Mouse (Mus musculus) CH12.LX (cell line): ENCODE results near the gene Begain. TPM values are rescaled to one million over a fixed set of nuclear protein-coding genes. Genes with fewer than 3 reads are reported as not detected.

Experiments used
- DNase-seq: peaks from one replicate; pipeline ENCODE4 v3.0.0-alpha.2; 2013; ENCODE audit errors: extremely low read depth
- H3K27ac ChIP-seq: 2 replicates; pipeline ENCODE4 v1.5.1; 2012; ENCODE audit warnings: low read depth, mild to moderate bottlenecking, control low read depth, moderate library complexity; ENCODE audit not compliant: insufficient read depth
- H3K27me3 ChIP-seq: replicated peaks from 2 replicates; pipeline ENCODE3; 2012; ENCODE audit warnings: inconsistent platforms
- H3K36me3 ChIP-seq, 2 experiments: replicated peaks in 1 of 2; 2 replicates each; pipeline versions ENCODE3 to v1.6.1; 2012; ENCODE audit warnings: inconsistent platforms in 1 of 2, low read length in 1 of 2, mild to moderate bottlenecking in 1 of 2, mixed read lengths in 1 of 2, moderate library complexity in 1 of 2; ENCODE audit not compliant: control insufficient read depth in 1 of 2, insufficient read depth in 1 of 2
- H3K4me1 ChIP-seq, 2 experiments: 2 replicates each; pipeline ENCODE4 v1.6.1; 2012; ENCODE audit warnings: inconsistent platforms in 1 of 2, moderate library complexity in 1 of 2; ENCODE audit not compliant: insufficient read depth in 2 of 2, control insufficient read depth in 1 of 2
- H3K4me2 ChIP-seq: 2 replicates; pipeline ENCODE4 v1.6.1; 2012; ENCODE audit warnings: low read depth, mild to moderate bottlenecking, control low read depth; ENCODE audit not compliant: poor library complexity, insufficient read depth, severe bottlenecking
- H3K4me3 ChIP-seq, 3 experiments: fragments of 150-350 bp in 1 of 3; sonication (generic) in 1 of 3; replicated peaks in 1 of 3; 2 replicates each; pipeline versions ENCODE3 to v1.5.1; 2011 to 2012; ENCODE audit warnings: low read depth in 2 of 3, low read length in 2 of 3, mild to moderate bottlenecking in 2 of 3, moderate library complexity in 2 of 3, control low read depth in 1 of 3, improper control_type of control experiment in 1 of 3, inconsistent platforms in 1 of 3, mixed read lengths in 1 of 3; ENCODE audit not compliant: poor library complexity in 1 of 3
- H3K79me2 ChIP-seq: replicated peaks from 2 replicates; pipeline ENCODE4 v1.6.1; 2012; ENCODE audit warnings: mild to moderate bottlenecking, moderate library complexity; ENCODE audit not compliant: control insufficient read depth, poor library complexity, insufficient read depth, severe bottlenecking; ENCODE audit errors: extremely low read depth
- H3K9ac ChIP-seq: 2 replicates; pipeline ENCODE4 v1.6.1; 2012; ENCODE audit warnings: low read depth, mild to moderate bottlenecking, control low read depth, moderate library complexity; ENCODE audit not compliant: insufficient read depth
- H3K9me3 ChIP-seq: replicated peaks from 2 replicates; pipeline ENCODE3; 2012; ENCODE audit warnings: low read length, inconsistent platforms, mixed read lengths
- CHD1 ChIP-seq: IDR thresholded peaks from 2 replicates; pipeline ENCODE4 v1.6.1; 2012; ENCODE audit warnings: low read depth, low read length, improper control_type of control experiment, inconsistent platforms
- CHD2 ChIP-seq: IDR thresholded peaks from 2 replicates; pipeline ENCODE4 v1.6.1; 2011; ENCODE audit warnings: low read length, improper control_type of control experiment
- CTCF ChIP-seq, 2 experiments: IDR thresholded peaks in 1 of 2; conservative IDR thresholded peaks in 1 of 2; 2 replicates each; pipeline ENCODE4 v1.5.1; 2011 to 2012; ENCODE audit warnings: low read depth in 2 of 2, low read length in 2 of 2, improper control_type of control experiment in 1 of 2, inconsistent platforms in 1 of 2, mild to moderate bottlenecking in 1 of 2, moderate library complexity in 1 of 2
- ELF1 ChIP-seq: IDR thresholded peaks from 2 replicates; pipeline ENCODE4 v1.6.1; 2014; ENCODE audit warnings: low read depth, mild to moderate bottlenecking, inconsistent platforms, low read length, improper control_type of control experiment
- ETS1 ChIP-seq: conservative IDR thresholded peaks from 2 replicates; pipeline ENCODE4 v1.6.1; 2012; ENCODE audit warnings: low read depth, mild to moderate bottlenecking, inconsistent platforms, low read length, improper control_type of control experiment, moderate library complexity
- GABPA ChIP-seq: IDR thresholded peaks from 2 replicates; pipeline ENCODE4 v1.6.1; 2012; ENCODE audit warnings: low read depth, low read length, improper control_type of control experiment, inconsistent platforms; ENCODE audit not compliant: insufficient replicate concordance
- IRF4 ChIP-seq: IDR thresholded peaks from 2 replicates; pipeline ENCODE4 v1.6.1; 2014; ENCODE audit warnings: low read depth, mild to moderate bottlenecking, inconsistent platforms, low read length, improper control_type of control experiment
- JUN ChIP-seq: IDR thresholded peaks from 2 replicates; pipeline ENCODE4 v1.6.1; 2011; ENCODE audit warnings: low read depth, mild to moderate bottlenecking, low read length, improper control_type of control experiment, moderate library complexity; ENCODE audit not compliant: insufficient read depth
- JUND ChIP-seq: conservative IDR thresholded peaks from 2 replicates; pipeline ENCODE4 v1.6.1; 2011; ENCODE audit warnings: low read depth, low read length, improper control_type of control experiment
- KAT2A ChIP-seq: IDR thresholded peaks from 2 replicates; pipeline ENCODE4 v1.6.1; 2012; ENCODE audit warnings: low read length, improper control_type of control experiment, inconsistent platforms; ENCODE audit not compliant: insufficient replicate concordance
- MAFK ChIP-seq: IDR thresholded peaks from 2 replicates; pipeline ENCODE4 v1.6.1; 2011; ENCODE audit warnings: low read length, improper control_type of control experiment; ENCODE audit not compliant: insufficient replicate concordance
- MAX ChIP-seq: IDR thresholded peaks from 2 replicates; pipeline ENCODE4 v1.6.1; 2011; ENCODE audit warnings: low read length, improper control_type of control experiment
- MEF2A ChIP-seq: IDR thresholded peaks from 2 replicates; pipeline ENCODE4 v1.6.1; 2014; ENCODE audit warnings: low read depth, mild to moderate bottlenecking, inconsistent platforms, low read length, improper control_type of control experiment, borderline replicate concordance
- NELFE ChIP-seq: IDR thresholded peaks from 2 replicates; pipeline ENCODE4 v1.6.1; 2011; ENCODE audit warnings: low read depth, low read length, improper control_type of control experiment
- NRF1 ChIP-seq: IDR thresholded peaks from 2 replicates; pipeline ENCODE4 v1.6.1; 2014; ENCODE audit warnings: low read depth, mild to moderate bottlenecking, inconsistent platforms, low read length, improper control_type of control experiment, moderate library complexity
- PAX5 ChIP-seq: IDR thresholded peaks from 2 replicates; pipeline ENCODE4 v1.6.1; 2012; ENCODE audit warnings: low read length, inconsistent platforms, mixed read lengths
- POLR2AphosphoS2 ChIP-seq: IDR thresholded peaks from 2 replicates; pipeline ENCODE4 v1.6.1; 2011; ENCODE audit warnings: low read depth, low read length, improper control_type of control experiment
- SMC3 ChIP-seq: IDR thresholded peaks from 2 replicates; pipeline ENCODE4 v1.6.1; 2011; ENCODE audit warnings: low read depth, low read length, improper control_type of control experiment
- TBP ChIP-seq: conservative IDR thresholded peaks from 2 replicates; pipeline ENCODE4 v1.6.1; 2011; ENCODE audit warnings: low read depth, low read length, improper control_type of control experiment
- TCF12 ChIP-seq: IDR thresholded peaks from 2 replicates; pipeline ENCODE4 v1.6.1; 2014; ENCODE audit warnings: low read depth, mild to moderate bottlenecking, inconsistent platforms, low read length, improper control_type of control experiment
- USF1 ChIP-seq: IDR thresholded peaks from 2 replicates; pipeline ENCODE4 v1.6.1; 2014; ENCODE audit warnings: low read depth, mild to moderate bottlenecking, inconsistent platforms, low read length, improper control_type of control experiment
- ZMIZ1 ChIP-seq: IDR thresholded peaks from 2 replicates; pipeline ENCODE4 v1.6.1; 2012; ENCODE audit warnings: low read depth, mild to moderate bottlenecking, inconsistent platforms, low read length, improper control_type of control experiment
- ZNF384 ChIP-seq: IDR thresholded peaks from 2 replicates; pipeline ENCODE4 v1.6.1; 2012; ENCODE audit warnings: low read depth, low read length, improper control_type of control experiment, inconsistent platforms
- dilution Hi-C: fragments of 300-500 bp; cut with MboI; formaldehyde crosslinking; loops from 2 replicates; pipeline ENCODE4 v1.14.3; 2020; ENCODE audit warnings: low sequenced_read_pairs; ENCODE audit not compliant: extremely low pct_unique_long_range_greater_than_20kb, extremely low pct_ligation_motif_present
- in situ Hi-C: fragments of 300-500 bp; cut with MboI; formaldehyde crosslinking; loops from 3 replicates; pipeline ENCODE4 v1.14.3; 2019; ENCODE audit warnings: low sequenced_read_pairs, low pct_ligation_motif_present, low pct_unique_long_range_greater_than_20kb, mixed read lengths
- polyA plus RNA-seq: library from polyadenylated mRNA; unstranded; fragments of >175 nt; gene quantifications from 2 replicates; pipeline ENCODE4 v1.2.1, GENCODE M21; 2012; ENCODE audit warnings: low read depth; ENCODE audit not compliant: insufficient read length
- total RNA-seq, 2 experiments: library from RNA; depleted of rRNA; stranded (reverse); fragments of 300-350 nt in 1 of 2; fragments of >200 nt in 1 of 2; gene quantifications; 2 replicates each; pipeline ENCODE4 v1.2.3; 2012 to 2014

Begain gene
- total and polyA plus RNA-seq, 3 experiments, result 0.08 to 0.89 TPM; not detected in 1

GRCm38 (mm10) chr12:108983496-108983895, 84.5 kb downstream of the Begain start:
- TF ChIP-seq ELF1, result no peak
- TF ChIP-seq ZMIZ1, result no peak
- no peak for TF ChIP-seq CTCF (conservative IDR thresholded peaks at IDR 0.05 in 1 of 2, IDR thresholded peaks at IDR 0.05 in 1 of 2; ENCODE audit: low read depth in 2 of 2, low read length in 2 of 2)
- no peak for TF ChIP-seq NELFE
- TF ChIP-seq GABPA, result no peak
- no peak overlapping the region for H3K27ac ChIP-seq
- peaks cover 0 to 42% of the 10 kb centered on the region in 2 experiments for H3K36me3 ChIP-seq
- no peaks in the 10 kb centered on the region for H3K27me3 ChIP-seq
- DNase-seq, result peak; percentile 8
- no peaks in the 10 kb centered on the region for H3K9me3 ChIP-seq
- dilution Hi-C loops, result no loop called here
- no peak overlapping the region for H3K4me2 ChIP-seq
- H3K4me1 ChIP-seq, result peaks cover 0 to 28% of the 10 kb centered on the region in 2 experiments; a peak in 2 of 4 replicates
- no peaks in the 10 kb centered on the region for H3K79me2 ChIP-seq
- H3K9ac ChIP-seq, result no peak overlapping the region
- in situ Hi-C loops, result no loop called here
- no peak overlapping the region for H3K4me3 ChIP-seq

- Histone ChIP-seq H3K4me3 (no peak overlapping the region), H3K9me3 (no peaks in the 10 kb centered on the region), H3K36me3 (peaks cover 0 to 42% of the 10 kb centered on the region in 2 experiments), H3K4me1 (peaks cover 0 to 28% of the 10 kb centered on the region in 2 experiments; a peak in 2 of 4 replicates), H3K79me2 (no peaks in the 10 kb centered on the region), H3K9ac (no peak overlapping the region), H3K27ac (no peak overlapping the region), H3K4me2 (no peak overlapping the region), H3K27me3 (no peaks in the 10 kb centered on the region)
- dilution Hi-C loops (no loop called here), in situ Hi-C loops (no loop called here)
- TF ChIP-seq POLR2AphosphoS2, result no peak
- no peak for TF ChIP-seq ETS1
- no peak for TF ChIP-seq USF1
- no peak for TF ChIP-seq CHD1
- no peak for TF ChIP-seq KAT2A
- TF ChIP-seq SMC3, result no peak
- TF ChIP-seq JUN, result no peak
- no peak for TF ChIP-seq TBP
- no peak for TF ChIP-seq NELFE
- no peak for TF ChIP-seq PAX5
- TF ChIP-seq JUND, result no peak
- TF ChIP-seq MEF2A, result no peak
- no peak for TF ChIP-seq ZNF384
- no peak for TF ChIP-seq CHD2
- no peak for TF ChIP-seq MAFK
- TF ChIP-seq NRF1, result no peak
- TF ChIP-seq IRF4, result no peak
- TF ChIP-seq MAX, result no peak
- TF ChIP-seq TCF12, result no peak
- DNase-seq, result no peak
Measured at GRCm38 (mm10) chr12:108982684-108982960, 85.4 kb downstream of the Begain start.

Other genes with a start within 250 kb of the Begain start
- gene Slc25a29, start 232.3 kb downstream of the Begain start, total RNA-seq (2012; rRNA removed), result 2.0 and 2.6 TPM in 2 replicates
- 1.1 and 1.7 TPM in 2 replicates for gene Slc25a29, start 232.3 kb downstream of the Begain start, total RNA-seq (2014; rRNA removed)
- 1.5 TPM in 2 replicates for gene Slc25a29, start 232.3 kb downstream of the Begain start, polyA plus RNA-seq
- 5.3 and 6.1 TPM in 2 replicates for gene Slc25a47, start 232.2 kb downstream of the Begain start, total RNA-seq (2012; rRNA removed)
- gene Slc25a47, start 232.2 kb downstream of the Begain start, total RNA-seq (2014; rRNA removed), result 2.7 and 3.1 TPM in 2 replicates
- 3.0 and 3.5 TPM in 2 replicates for gene Slc25a47, start 232.2 kb downstream of the Begain start, polyA plus RNA-seq
- gene Wdr25, start 174.6 kb downstream of the Begain start, total RNA-seq (2012; rRNA removed), result 8.7 and 12.4 TPM in 2 replicates
- 8.3 and 11.0 TPM in 2 replicates for gene Wdr25, start 174.6 kb downstream of the Begain start, total RNA-seq (2014; rRNA removed)
- gene Wdr25, start 174.6 kb downstream of the Begain start, polyA plus RNA-seq, result 10.8 and 17.8 TPM in 2 replicates
- 73.5 and 76.9 TPM in 2 replicates for gene Wars, start 174.0 kb downstream of the Begain start, total RNA-seq (2012; rRNA removed)
- 83.0 and 88.0 TPM in 2 replicates for gene Wars, start 174.0 kb downstream of the Begain start, total RNA-seq (2014; rRNA removed)
- gene Wars, start 174.0 kb downstream of the Begain start, polyA plus RNA-seq, result 85.5 and 93.5 TPM in 2 replicates